Mouse (Mus musculus) intestine, embryonic 16.5 days (tissue): Measurements from ENCODE around the gene Ddias. TPM values are rescaled to one million over a fixed set of nuclear protein-coding genes. Genes with fewer than 3 reads are reported as not detected.
A peak's percentile ranks its signal among the peaks of the same experiment; 100 is the strongest.

Experiments
- ATAC-seq: fragments of 200-750 bp; cut with Nextera tagmentation; 2 replicates; pipeline ENCODE4 v1.8.0; 2017; ENCODE audit warnings: moderate TSS enrichment, moderate library complexity
- H3K27ac ChIP-seq: fragments of 300-500 bp; sonication (generic); 2 replicates; pipeline ENCODE4 v1.5.1; 2014; ENCODE audit warnings: mild to moderate bottlenecking, low read length
- H3K27me3 ChIP-seq: fragments of 300-500 bp; sonication (generic); replicated peaks from 2 replicates; pipeline ENCODE4 v1.6.1; 2014; ENCODE audit warnings: low read length, control low read depth, mixed read lengths; ENCODE audit not compliant: control insufficient read depth, insufficient read depth
- H3K36me3 ChIP-seq: fragments of 300-500 bp; sonication (generic); 2 replicates; pipeline ENCODE4 v1.6.1; 2014; ENCODE audit warnings: low read length, control low read depth; ENCODE audit not compliant: control insufficient read depth, insufficient read depth
- H3K4me1 ChIP-seq: fragments of 300-500 bp; sonication (generic); 2 replicates; pipeline ENCODE4 v1.6.1; 2014; ENCODE audit warnings: low read length, control low read depth, mixed read lengths; ENCODE audit not compliant: control insufficient read depth, insufficient read depth
- H3K4me2 ChIP-seq: fragments of 300-500 bp; sonication (generic); 2 replicates; pipeline ENCODE4 v1.6.1; 2014; ENCODE audit warnings: low read depth, low read length, control low read depth
- H3K4me3 ChIP-seq: fragments of 300-500 bp; sonication (generic); 2 replicates; pipeline ENCODE4 v1.5.1; 2014; ENCODE audit warnings: mild to moderate bottlenecking, low read length
- H3K9ac ChIP-seq: fragments of 300-500 bp; sonication (generic); 2 replicates; pipeline ENCODE4 v1.6.1; 2014; ENCODE audit warnings: low read depth, low read length
- H3K9me3 ChIP-seq: fragments of 300-500 bp; sonication (generic); 2 replicates; pipeline ENCODE4 v1.6.1; 2016; ENCODE audit warnings: low read length, control low read depth; ENCODE audit not compliant: control insufficient read depth
- WGBS: fragments of 180-500 bp; shearing (Covaris S2); extraction: QIAGEN DNeasy Blood & Tissue Kit; methylation state at CpG from one replicate; pipeline ENCODE4 v1.1.7; 2014; 5-methylcytosine and 5-hydroxymethylcytosine counted together
- polyA plus RNA-seq: library from polyadenylated mRNA; unstranded; fragments of >200 nt; fragmentation: Nextera tagmentation; extraction: Ambion mirVana; gene quantifications from 2 replicates; pipeline ENCODE4 v1.2.1, GENCODE M21; 2015

Ddias gene
- polyA plus RNA-seq, 1 experiment from 2014 or later, result 9.2 TPM

GRCm38 (mm10) chr7:92890211-92890610 is 16.2 kb upstream of the Ddias start:
- WGBS, result 52% methylated on average over 1 of the region's 1 CpGs
- no peak overlapping the region for H3K27ac ChIP-seq

GRCm38 (mm10) chr7:92887230-92887629 is 13.2 kb upstream of the Ddias start:
- H3K4me1 ChIP-seq, result peaks cover 7% of the 10 kb centered on the region; the same call in 1 of the 2 replicates
- H3K4me2 ChIP-seq, result no peak overlapping the region
- H3K9ac ChIP-seq, result no peak overlapping the region
- H3K36me3 ChIP-seq, result no peaks in the 10 kb centered on the region
- no peak overlapping the region for H3K4me3 ChIP-seq
- no peak for ATAC-seq
- H3K9me3 ChIP-seq, result no peaks in the 10 kb centered on the region
- WGBS, result 88% methylated on average over 5 of the region's 5 CpGs
- H3K27ac ChIP-seq, result no peak overlapping the region
- H3K27me3 ChIP-seq, result no peaks in the 10 kb centered on the region

More at GRCm38 (mm10) chr7:92890211-92890610, 16.2 kb upstream of the Ddias start:
- H3K9me3 ChIP-seq, result no peaks in the 10 kb centered on the region
- no peak overlapping the region for H3K9ac ChIP-seq
- H3K4me3 ChIP-seq, result no peak overlapping the region
- no peak for ATAC-seq
- no peak overlapping the region for H3K4me2 ChIP-seq
- no peaks in the 10 kb centered on the region for H3K27me3 ChIP-seq
- H3K4me1 ChIP-seq, result peaks cover under 1% of the 10 kb centered on the region; the same call in 1 of the 2 replicates
- H3K36me3 ChIP-seq, result no peaks in the 10 kb centered on the region

GRCm38 (mm10) chr7:92886801-92887200 is 12.8 kb upstream of the Ddias start:
- Histone ChIP-seq H3K4me2 (no peak overlapping the region), H3K4me3 (no peak overlapping the region), H3K9ac (no peak overlapping the region), H3K36me3 (no peaks in the 10 kb centered on the region), H3K9me3 (no peaks in the 10 kb centered on the region), H3K27me3 (no peaks in the 10 kb centered on the region), H3K27ac (no peak overlapping the region), H3K4me1 (peaks cover 7% of the 10 kb centered on the region; the same call in 1 of the 2 replicates)
- peak; percentile 21; the same call in 1 of the 2 replicates for ATAC-seq
- 73% methylated on average over 7 of the region's 7 CpGs for WGBS

GRCm38 (mm10) chr7:92884998-92885660 is 11.1 kb upstream of the Ddias start:
- peak; percentile 65 for ATAC-seq
- 72% methylated on average over 6 of the region's 6 CpGs for WGBS

GRCm38 (mm10) chr7:92883850-92884716 is 10.0 kb upstream of the Ddias start:
- Histone ChIP-seq H3K27me3 (no peaks in the 10 kb centered on the region), H3K27ac (no peak overlapping the region), H3K36me3 (no peaks in the 10 kb centered on the region), H3K4me2 (no peak overlapping the region), H3K4me1 (peaks cover 7% of the 10 kb centered on the region; the same call in 1 of the 2 replicates), H3K4me3 (no peak overlapping the region), H3K9me3 (no peaks in the 10 kb centered on the region), H3K9ac (no peak overlapping the region)
- ATAC-seq, result peak; percentile 36; the same call in 1 of the 2 replicates
- 87% methylated on average over 9 of the region's 9 CpGs for WGBS

More at GRCm38 (mm10) chr7:92884998-92885660, 11.1 kb upstream of the Ddias start:
- Histone ChIP-seq H3K4me2 (no peak overlapping the region), H3K27me3 (no peaks in the 10 kb centered on the region), H3K9me3 (no peaks in the 10 kb centered on the region), H3K4me1 (peaks cover 7% of the 10 kb centered on the region; the same call in 1 of the 2 replicates), H3K4me3 (no peak overlapping the region), H3K36me3 (no peaks in the 10 kb centered on the region), H3K27ac (no peak overlapping the region), H3K9ac (no peak overlapping the region)

GRCm38 (mm10) chr7:92878575-92879285 is 4.7 kb upstream of the Ddias start:
- Histone ChIP-seq H3K4me2 (no peak overlapping the region), H3K4me1 (peaks cover 5% of the 10 kb centered on the region), H3K36me3 (no peaks in the 10 kb centered on the region), H3K4me3 (no peak overlapping the region), H3K27ac (no peak overlapping the region), H3K9ac (no peak overlapping the region), H3K27me3 (no peaks in the 10 kb centered on the region), H3K9me3 (no peaks in the 10 kb centered on the region)
- WGBS, result 74% methylated on average over 7 of the region's 7 CpGs
- ATAC-seq, result no peak

GRCm38 (mm10) chr7:92876538-92876937 is 2.5 kb upstream of the Ddias start:
- peak overlapping the region; percentile 87; the same call in 1 of the 2 replicates for H3K4me2 ChIP-seq
- no peaks in the 10 kb centered on the region for H3K27me3 ChIP-seq
- no peaks in the 10 kb centered on the region for H3K36me3 ChIP-seq
- ATAC-seq, result no peak
- peak overlapping the region; percentile 27 for H3K4me3 ChIP-seq
- peak overlapping the region; percentile 34; the same call in 1 of the 2 replicates for H3K27ac ChIP-seq
- WGBS, result 39% methylated on average over 7 of the region's 7 CpGs
- H3K9ac ChIP-seq, result 0 out of 2 replicates have a peak overlapping the region, but pooled peaks have one; percentile 6
- H3K4me1 ChIP-seq, result peaks cover 12% of the 10 kb centered on the region
- no peaks in the 10 kb centered on the region for H3K9me3 ChIP-seq

GRCm38 (mm10) chr7:92876066-92876465 is 2.0 kb upstream of the Ddias start:
- ATAC-seq, result no peak
- Histone ChIP-seq H3K27me3 (no peaks in the 10 kb centered on the region), H3K4me2 (peak overlapping the region; percentile 87), H3K4me1 (peaks cover 12% of the 10 kb centered on the region), H3K9me3 (no peaks in the 10 kb centered on the region), H3K9ac (peak overlapping the region; percentile 29; the same call in 1 of the 2 replicates), H3K36me3 (no peaks in the 10 kb centered on the region), H3K4me3 (peak overlapping the region; percentile 73), H3K27ac (peak overlapping the region; percentile 61)
- 37% methylated on average over 3 of the region's 3 CpGs for WGBS
